Mouse (Mus musculus) MEL (cell line): ENCODE results near the gene Cdh4. TPM values are rescaled to one million over a fixed set of nuclear protein-coding genes. Genes with fewer than 3 reads are reported as not detected.

ENCODE experiments used
- DNase-seq: peaks from one replicate; pipeline ENCODE4 v3.0.0; 2011; ENCODE audit warnings: low read depth, low spot score
- H3K27ac ChIP-seq: 2 replicates; pipeline ENCODE4 v1.5.1; 2012; ENCODE audit warnings: low read depth, mild to moderate bottlenecking, control low read depth, low read length, moderate library complexity; ENCODE audit not compliant: control insufficient read depth
- H3K27me3 ChIP-seq, 2 experiments: fragments of 150-350 bp in 1 of 2; sonication (generic) in 1 of 2; 2 replicates each; pipeline ENCODE4 v1.6.1; 2012; ENCODE audit warnings: low read length in 2 of 2, mild to moderate bottlenecking in 2 of 2, improper control_type of control experiment in 1 of 2, moderate library complexity in 1 of 2; ENCODE audit not compliant: insufficient read depth in 2 of 2, control insufficient read depth in 1 of 2
- H3K36me3 ChIP-seq, 2 experiments: 2 replicates each; pipeline ENCODE4 v1.6.1; 2012 to 2014; ENCODE audit warnings: low read length in 2 of 2, improper control_type of control experiment in 1 of 2, inconsistent platforms in 1 of 2, mild to moderate bottlenecking in 1 of 2; ENCODE audit not compliant: insufficient read depth in 2 of 2, control insufficient read depth in 1 of 2
- H3K4me1 ChIP-seq, 2 experiments: fragments of 150-350 bp in 1 of 2; sonication (generic) in 1 of 2; 2 replicates each; pipeline ENCODE4 v1.6.1; 2012; ENCODE audit warnings: low read length in 2 of 2, improper control_type of control experiment in 1 of 2, mild to moderate bottlenecking in 1 of 2; ENCODE audit not compliant: insufficient read depth in 2 of 2, control insufficient read depth in 1 of 2
- H3K4me3 ChIP-seq, 2 experiments: fragments of 150-350 bp in 1 of 2; sonication (generic) in 1 of 2; 2 replicates each; pipeline ENCODE4 v1.5.1; 2012; ENCODE audit warnings: low read depth in 2 of 2, low read length in 2 of 2, mild to moderate bottlenecking in 2 of 2, moderate library complexity in 2 of 2, control low read depth in 1 of 2, improper control_type of control experiment in 1 of 2; ENCODE audit not compliant: control insufficient read depth in 1 of 2, insufficient read depth in 1 of 2
- H3K79me2 ChIP-seq: 2 replicates; pipeline ENCODE4 v1.6.1; 2012; ENCODE audit warnings: mild to moderate bottlenecking, low read length, moderate library complexity; ENCODE audit not compliant: control insufficient read depth, poor library complexity, insufficient read depth
- H3K9ac ChIP-seq: 2 replicates; pipeline ENCODE4 v1.6.1; 2012; ENCODE audit warnings: low read depth, mild to moderate bottlenecking, control low read depth, low read length, moderate library complexity; ENCODE audit not compliant: control insufficient read depth, poor library complexity, severe bottlenecking
- H3K9me3 ChIP-seq: fragments of 150-350 bp; sonication (generic); replicated peaks from 2 replicates; pipeline ENCODE4 v1.6.1; 2012; ENCODE audit warnings: mild to moderate bottlenecking, low read length, improper control_type of control experiment, moderate library complexity; ENCODE audit not compliant: insufficient read depth
- CHD1 ChIP-seq: IDR thresholded peaks from 2 replicates; pipeline ENCODE4 v1.6.1; 2012; ENCODE audit warnings: low read depth, mild to moderate bottlenecking, inconsistent platforms, low read length, improper control_type of control experiment
- CHD2 ChIP-seq: IDR thresholded peaks from 2 replicates; pipeline ENCODE4 v1.6.1; 2011; ENCODE audit warnings: low read length, improper control_type of control experiment
- CTCF ChIP-seq, 3 experiments: IDR thresholded peaks in 2 of 3; conservative IDR thresholded peaks in 1 of 3; 2 replicates each; pipeline ENCODE4 v1.5.1; 2011 to 2012; ENCODE audit warnings: low read length in 3 of 3, low read depth in 2 of 3, mild to moderate bottlenecking in 2 of 3, improper control_type of control experiment in 1 of 3, inconsistent platforms in 1 of 3, mixed read lengths in 1 of 3, moderate library complexity in 1 of 3; ENCODE audit not compliant: control insufficient read depth in 1 of 3, insufficient read depth in 1 of 3, poor library complexity in 1 of 3, severe bottlenecking in 1 of 3
- ELF1 ChIP-seq: IDR thresholded peaks from 2 replicates; pipeline ENCODE4 v1.6.1; 2014; ENCODE audit warnings: low read depth, mild to moderate bottlenecking, inconsistent platforms, low read length, improper control_type of control experiment, moderate library complexity
- EP300 ChIP-seq, 2 experiments: IDR thresholded peaks; 2 replicates each; pipeline ENCODE4 v1.6.1; 2011; ENCODE audit warnings: improper control_type of control experiment in 2 of 2, low read length in 2 of 2, low read depth in 1 of 2, mild to moderate bottlenecking in 1 of 2
- ETS1 ChIP-seq: IDR thresholded peaks from 2 replicates; pipeline ENCODE4 v1.6.1; 2012; ENCODE audit warnings: low read depth, mild to moderate bottlenecking, inconsistent platforms, low read length, improper control_type of control experiment, moderate library complexity
- GABPA ChIP-seq: IDR thresholded peaks from 2 replicates; pipeline ENCODE4 v1.6.1; 2012; ENCODE audit warnings: low read depth, mild to moderate bottlenecking, inconsistent platforms, low read length, improper control_type of control experiment, moderate library complexity
- JUND ChIP-seq: IDR thresholded peaks from 2 replicates; pipeline ENCODE4 v1.6.1; 2011; ENCODE audit warnings: low read depth, mild to moderate bottlenecking, improper control_type of control experiment, low read length
- MAFK ChIP-seq: IDR thresholded peaks from 2 replicates; pipeline ENCODE4 v1.6.1; 2011; ENCODE audit warnings: low read depth, mild to moderate bottlenecking, low read length, improper control_type of control experiment, borderline replicate concordance
- MAX ChIP-seq: IDR thresholded peaks from 2 replicates; pipeline ENCODE4 v1.6.1; 2011; ENCODE audit warnings: low read length, improper control_type of control experiment
- MAZ ChIP-seq: IDR thresholded peaks from 2 replicates; pipeline ENCODE4 v1.6.1; 2012; ENCODE audit warnings: low read depth, mild to moderate bottlenecking, inconsistent platforms, low read length, improper control_type of control experiment
- MEF2A ChIP-seq: IDR thresholded peaks from 2 replicates; pipeline ENCODE4 v1.6.1; 2014; ENCODE audit warnings: low read depth, mild to moderate bottlenecking, inconsistent platforms, low read length, improper control_type of control experiment; ENCODE audit not compliant: poor library complexity, insufficient replicate concordance, severe bottlenecking; ENCODE audit errors: extremely low read depth
- MYB ChIP-seq: IDR thresholded peaks from 2 replicates; pipeline ENCODE4 v1.6.1; 2011; ENCODE audit warnings: mild to moderate bottlenecking, low read depth, low read length, improper control_type of control experiment
- MYC ChIP-seq: IDR thresholded peaks from 2 replicates; pipeline ENCODE4 v1.6.1; 2011; ENCODE audit warnings: low read depth, mild to moderate bottlenecking, low read length, improper control_type of control experiment, moderate library complexity
- RAD21 ChIP-seq: IDR thresholded peaks from 2 replicates; pipeline ENCODE4 v1.6.1; 2011; ENCODE audit warnings: mild to moderate bottlenecking, low read depth, low read length, improper control_type of control experiment
- SIN3A ChIP-seq: IDR thresholded peaks from 2 replicates; pipeline ENCODE4 v1.6.1; 2012; ENCODE audit warnings: low read length, improper control_type of control experiment, inconsistent platforms
- SMC3 ChIP-seq: IDR thresholded peaks from 2 replicates; pipeline ENCODE4 v1.6.1; 2011; ENCODE audit warnings: low read depth, low read length, improper control_type of control experiment
- TAL1 ChIP-seq: IDR thresholded peaks from 2 replicates; pipeline ENCODE4 v1.6.1; 2012; ENCODE audit warnings: mild to moderate bottlenecking, inconsistent platforms, low read length, moderate library complexity, mixed read lengths
- UBTF ChIP-seq: IDR thresholded peaks from 2 replicates; pipeline ENCODE4 v1.6.1; 2012; ENCODE audit warnings: low read depth, mild to moderate bottlenecking, inconsistent platforms, low read length, improper control_type of control experiment, moderate library complexity, borderline replicate concordance; ENCODE audit not compliant: insufficient read depth
- USF1 ChIP-seq: IDR thresholded peaks from 2 replicates; pipeline ENCODE4 v1.6.1; 2014; ENCODE audit warnings: low read depth, mild to moderate bottlenecking, inconsistent platforms, low read length, improper control_type of control experiment, moderate library complexity
- ZC3H11A ChIP-seq: IDR thresholded peaks from 2 replicates; pipeline ENCODE4 v1.6.1; 2012; ENCODE audit warnings: low read depth, mild to moderate bottlenecking, inconsistent platforms, low read length, improper control_type of control experiment
- ZMIZ1 ChIP-seq: IDR thresholded peaks from 2 replicates; pipeline ENCODE4 v1.6.1; 2012; ENCODE audit warnings: low read depth, mild to moderate bottlenecking, inconsistent platforms, low read length, improper control_type of control experiment, moderate library complexity
- ZNF384 ChIP-seq: IDR thresholded peaks from 2 replicates; pipeline ENCODE4 v1.6.1; 2012; ENCODE audit warnings: low read depth, mild to moderate bottlenecking, inconsistent platforms, low read length, improper control_type of control experiment
- polyA plus RNA-seq, 2 experiments: library from polyadenylated mRNA; stranded (reverse) in 1 of 2; unstranded in 1 of 2; fragments of >175 nt in 1 of 2; fragments of >200 nt in 1 of 2; gene quantifications; 2 replicates each; pipeline versions ENCODE4 v1.2.1 to v1.2.4; 2012; ENCODE audit warnings: low replicate concordance in 2 of 2, low read depth in 1 of 2; ENCODE audit not compliant: insufficient read length in 2 of 2, insufficient read depth in 1 of 2, missing spikeins in 1 of 2
- total RNA-seq: library from RNA; depleted of rRNA; stranded (reverse); fragments of 300-350 nt; gene quantifications from 2 replicates; pipeline ENCODE4 v1.2.3, GENCODE M21; 2012

Gene Cdh4
- total and polyA plus RNA-seq, 3 experiments, result not detected

- no peaks in the 10 kb centered on the region for H3K4me1 ChIP-seq
These were observed 472.0 kb downstream of the Cdh4 start for GRCm38 (mm10) chr2:179914246-179914645.

GRCm38 (mm10) chr2:179916877-179917673, 474.8 kb downstream of the Cdh4 start:
- no peaks in the 10 kb centered on the region for H3K79me2 ChIP-seq
- TF ChIP-seq SIN3A (no peak), MYC (0 out of 2 replicates have a peak, but pooled peaks have one; percentile 20), CTCF (IDR thresholded peaks at IDR 0.05 in 2 of 3, conservative IDR thresholded peaks at IDR 0.05 in 1 of 3; ENCODE audit: control insufficient read depth in 1 of 3, insufficient read depth in 1 of 3, low read depth in 2 of 3, low read length in 3 of 3, poor library complexity in 1 of 3, severe bottlenecking in 1 of 3) (peak; percentile 39 to 75 (median 73)), RAD21 (peak; percentile 70), ZC3H11A (peak; percentile 30; the same call in 1 of the 2 replicates), SMC3 (peak; percentile 74), CHD2 (no peak), GABPA (no peak)
- peak; percentile 62 for DNase-seq
- no peaks in the 10 kb centered on the region for H3K27me3 ChIP-seq
- no peak overlapping the region for H3K27ac ChIP-seq
- peaks cover 0 to 2% of the 10 kb centered on the region in 2 experiments; a peak in 2 of 4 replicates for H3K36me3 ChIP-seq
- H3K4me3 ChIP-seq, result no peak overlapping the region
- no peaks in the 10 kb centered on the region for H3K9me3 ChIP-seq
- no peaks in the 10 kb centered on the region for H3K4me1 ChIP-seq
- no peak overlapping the region for H3K9ac ChIP-seq

More at GRCm38 (mm10) chr2:179914246-179914645, 472.0 kb downstream of the Cdh4 start:
- peaks cover 0 to 2% of the 10 kb centered on the region in 2 experiments; a peak in 2 of 4 replicates for H3K36me3 ChIP-seq
- H3K4me3 ChIP-seq, result no peak overlapping the region
- TF ChIP-seq MYB (no peak), ZMIZ1 (no peak), MAZ (no peak), CTCF (IDR thresholded peaks at IDR 0.05 in 2 of 3, conservative IDR thresholded peaks at IDR 0.05 in 1 of 3; ENCODE audit: control insufficient read depth in 1 of 3, insufficient read depth in 1 of 3, low read depth in 2 of 3, low read length in 3 of 3, poor library complexity in 1 of 3, severe bottlenecking in 1 of 3) (peak; percentile 4 to 16 (median 15); a peak in 2 of 6 replicates)
- DNase-seq, result no peak
- H3K9ac ChIP-seq, result no peak overlapping the region
- no peaks in the 10 kb centered on the region for H3K9me3 ChIP-seq
- no peaks in the 10 kb centered on the region for H3K27me3 ChIP-seq
- H3K27ac ChIP-seq, result no peak overlapping the region
- no peaks in the 10 kb centered on the region for H3K79me2 ChIP-seq

- TF ChIP-seq EP300 (IDR thresholded peaks at IDR 0.05; ENCODE audit: low read depth in 1 of 2, low read length in 2 of 2), result no peak
- no peak for TF ChIP-seq CTCF (IDR thresholded peaks at IDR 0.05 in 2 of 3, conservative IDR thresholded peaks at IDR 0.05 in 1 of 3; ENCODE audit: control insufficient read depth in 1 of 3, insufficient read depth in 1 of 3, low read depth in 2 of 3, low read length in 3 of 3, poor library complexity in 1 of 3, severe bottlenecking in 1 of 3)
- no peak for TF ChIP-seq CHD1
- no peak for TF ChIP-seq MAZ
- no peak for TF ChIP-seq MAX
- no peak for TF ChIP-seq USF1
- TF ChIP-seq RAD21, result no peak
- no peak for TF ChIP-seq UBTF
- no peak for TF ChIP-seq MAFK
- no peak for TF ChIP-seq ZNF384
- TF ChIP-seq ELF1, result no peak
- TF ChIP-seq JUND, result no peak
- TF ChIP-seq TAL1, result no peak
- TF ChIP-seq MYB, result no peak
- no peak for TF ChIP-seq ETS1
- no peak for TF ChIP-seq MEF2A
- Histone ChIP-seq H3K36me3 (peaks cover 0 to 2% of the 10 kb centered on the region in 2 experiments; a peak in 2 of 4 replicates), H3K9me3 (no peaks in the 10 kb centered on the region), H3K4me1 (no peaks in the 10 kb centered on the region), H3K27me3 (no peaks in the 10 kb centered on the region), H3K27ac (no peak overlapping the region), H3K4me3 (no peak overlapping the region), H3K79me2 (no peaks in the 10 kb centered on the region), H3K9ac (no peak overlapping the region)
- DNase-seq, result no peak
These were observed 477.8 kb downstream of the Cdh4 start for GRCm38 (mm10) chr2:179920042-179920441.
